24 mouse cellular contexts compared by ENCODE assay signal in the genomic region with DNA sequence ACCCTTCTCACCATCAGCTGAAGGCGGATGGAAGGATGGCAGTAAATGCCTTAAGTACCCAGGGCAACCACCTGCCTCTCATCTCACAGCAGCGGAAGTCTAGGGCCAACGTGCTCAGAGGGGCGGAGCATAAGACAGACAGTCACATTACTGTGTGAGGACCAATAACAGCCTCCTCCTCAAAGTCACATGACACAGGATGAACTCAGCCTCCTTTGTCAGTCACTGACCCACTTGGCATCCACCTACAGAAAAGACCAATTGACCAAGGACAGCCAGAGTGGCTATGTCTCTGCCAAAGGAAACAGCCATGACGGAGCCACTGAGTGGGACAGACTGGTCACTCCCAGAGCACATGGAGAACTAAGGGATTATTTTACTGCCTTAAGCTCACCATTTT.
DNase-seq lines count a peak whose midpoint lies in the region; ATAC-seq and TF ChIP-seq lines count a peak whose summit lies in the region.
"Had no signal": no experiment of that assay in that cellular context is flagged by ENCODE, and none has a peak within 500 bp of the region (broad histone marks: within the 10 kb centered on the region; RNA-seq: fewer than 3 reads in every experiment).

No protein-coding gene starts in this region.

- peak; percentile 73 for ATAC-seq in intestine, postnatal 0 days
- no peak for ATAC-seq in frontal cortex, adult (ENCODE audit: low TSS enrichment)
- ATAC-seq: forebrain, embryonic 16.5 days; hindbrain, postnatal 0 days; midbrain, embryonic 13.5 days had no signal

- no peak overlapping the region for H3K9ac ChIP-seq in intestine, postnatal 0 days (ENCODE audit: low read depth, low read length)
- H3K9ac ChIP-seq: heart, embryonic 13.5 days; limb, embryonic 12.5 days; liver, embryonic 14.5 days; lung, embryonic 15.5 days; midbrain, embryonic 13.5 days; stomach, embryonic 15.5 days had no signal

- H3K27me3 ChIP-seq in intestine, postnatal 0 days (replicated peaks; ENCODE audit: control insufficient read depth, insufficient read depth, low read length), result no peaks in the 10 kb centered on the region
- H3K27me3 ChIP-seq: heart, embryonic 13.5 days; limb, embryonic 12.5 days; lung, embryonic 15.5 days; midbrain, embryonic 13.5 days; stomach, embryonic 15.5 days had no signal

- peaks cover 3% of the 10 kb centered on the region; the same call in 1 of the 2 replicates for H3K36me3 ChIP-seq in intestine, postnatal 0 days (ENCODE audit: control insufficient read depth, insufficient read depth)
- H3K36me3 ChIP-seq: midbrain, embryonic 13.5 days; stomach, embryonic 15.5 days had no signal

- no peaks in the 10 kb centered on the region for H3K9me3 ChIP-seq in intestine, postnatal 0 days (ENCODE audit: control insufficient read depth)
- H3K9me3 ChIP-seq: embryonic facial prominence, embryonic 10.5 days; heart, embryonic 13.5 days; limb, embryonic 12.5 days; lung, embryonic 15.5 days; megakaryocyte, embryonic 14.5 days; midbrain, embryonic 13.5 days; stomach, embryonic 15.5 days had no signal

- 51% methylated on average over 5 of the region's 5 CpGs for WGBS in intestine, postnatal 0 days

- no peak overlapping the region for H3K27ac ChIP-seq in intestine, postnatal 0 days (ENCODE audit: low read depth, low read length)
- H3K27ac ChIP-seq: embryonic facial prominence, embryonic 10.5 days; heart, embryonic 13.5 days; hindbrain, postnatal 0 days; limb, embryonic 12.5 days; liver, embryonic 14.5 days; lung, embryonic 15.5 days; midbrain, embryonic 13.5 days; stomach, embryonic 15.5 days had no signal

- TF ChIP-seq CTCF in intestine, postnatal 0 days (IDR thresholded peaks at IDR 0.05; ENCODE audit: low read depth), result no peak

- DNase-seq in kidney, adult 9 months, result peak; percentile 39
- DNase-seq in kidney, postnatal 4 days, result no peak
- peak; percentile 66 for DNase-seq in ES-CJ7 (ENCODE audit: low read depth, low spot score)
- peak; percentile 51 for DNase-seq in adrenal gland, postnatal 10 days
- no peak for DNase-seq in embryo, embryonic 9.5 days (ENCODE audit: extremely low spot score)
- DNase-seq: B cell, adult 2 months; cerebellum, adult 11 months; cerebellum, adult 9-11 months; gastrocnemius, postnatal 14 days; heart, postnatal 14 days; lung, postnatal 36 days; thymus, postnatal 25 days had no signal

- H3K4me1 ChIP-seq in intestine, postnatal 0 days (replicated peaks; ENCODE audit: control insufficient read depth, insufficient read depth, low read length), result peaks cover 11% of the 10 kb centered on the region; the same call in 1 of the 2 replicates
- H3K4me1 ChIP-seq: megakaryocyte, embryonic 14.5 days had no signal

- H3K4me2 ChIP-seq in intestine, postnatal 0 days (replicated peaks; ENCODE audit: low read depth), result no peak overlapping the region
- H3K4me2 ChIP-seq: heart, embryonic 13.5 days; limb, embryonic 12.5 days; lung, embryonic 15.5 days; midbrain, embryonic 13.5 days; stomach, embryonic 15.5 days had no signal

- no peak overlapping the region for H3K4me3 ChIP-seq in intestine, postnatal 0 days (ENCODE audit: low read depth, low read length)
- H3K4me3 ChIP-seq: embryonic facial prominence, embryonic 10.5 days; heart, embryonic 13.5 days; limb, embryonic 12.5 days; lung, embryonic 15.5 days; megakaryocyte, embryonic 14.5 days; midbrain, embryonic 13.5 days; stomach, embryonic 15.5 days had no signal

Comparison
In these comparisons a context has a peak if more than half of its experiments do, and no peak if none do; other contexts are left out.
1. DNase-seq: peak in kidney, adult 9 months (single experiment), ES-CJ7 (single experiment) and adrenal gland, postnatal 10 days (single experiment); none in kidney, postnatal 4 days (0 of 2) and embryo, embryonic 9.5 days (single experiment).